Mouse (Mus musculus) hindbrain, embryonic 10.5 days (tissue): ENCODE results near the gene Ppp4c. TPM values are rescaled to one million over a fixed set of nuclear protein-coding genes. Genes with fewer than 3 reads are reported as not detected.

Experiments used
- DNase-seq: peaks from one replicate; pipeline ENCODE4 v3.0.0-alpha.2; 2017; ENCODE audit warnings: low spot score
- H3K27ac ChIP-seq: fragments of 300-500 bp; sonication (generic); 2 replicates; pipeline ENCODE4 v1.5.1; 2016; ENCODE audit warnings: mild to moderate bottlenecking, moderate library complexity
- H3K27me3 ChIP-seq: fragments of 300-500 bp; sonication (generic); 2 replicates; pipeline ENCODE4 v1.6.1; 2016; ENCODE audit warnings: mild to moderate bottlenecking; ENCODE audit not compliant: poor library complexity, insufficient read depth, severe bottlenecking
- H3K36me3 ChIP-seq: fragments of 300-500 bp; sonication (generic); 2 replicates; pipeline ENCODE4 v1.6.1; 2016; ENCODE audit warnings: mild to moderate bottlenecking, moderate library complexity
- H3K4me1 ChIP-seq: fragments of 300-500 bp; sonication (generic); replicated peaks from 2 replicates; pipeline ENCODE4 v1.6.1; 2016; ENCODE audit warnings: mild to moderate bottlenecking
- H3K4me3 ChIP-seq: fragments of 300-500 bp; sonication (generic); 2 replicates; pipeline ENCODE4 v1.5.1; 2016; ENCODE audit warnings: mild to moderate bottlenecking, moderate library complexity
- H3K9me3 ChIP-seq: fragments of 300-500 bp; sonication (generic); 2 replicates; pipeline ENCODE4 v1.6.1; 2016; ENCODE audit warnings: mild to moderate bottlenecking, moderate library complexity
- WGBS: fragments of 180-500 bp; shearing (Covaris S2); methylation state at CpG from one replicate; pipeline ENCODE4 v1.1.7; 2016; 5-methylcytosine and 5-hydroxymethylcytosine counted together
- polyA plus RNA-seq: library from polyadenylated mRNA; unstranded; fragments of >200 nt; fragmentation: Nextera tagmentation; extraction: Ambion mirVana; gene quantifications from 2 replicates; pipeline ENCODE4 v1.2.1, GENCODE M21; 2016

The Ppp4c gene
- polyA plus RNA-seq, 1 experiment from 2014 or later = 411 TPM

GRCm38 (mm10) chr7:126759050-126759671, 33.1 kb downstream of the Ppp4c start, which contains the start of gene Mapk3:
Gene Mapk3 (plus strand): TSS chr7:126759601.
- peaks cover 51% of the 10 kb centered on the region for H3K4me1 ChIP-seq

GRCm38 (mm10) chr7:126758539-126758938, 33.8 kb downstream of the Ppp4c start:
- Histone ChIP-seq H3K9me3 (no peaks in the 10 kb centered on the region), H3K27me3 (no peaks in the 10 kb centered on the region), H3K4me1 (peaks cover 51% of the 10 kb centered on the region), H3K4me3 (0 out of 2 replicates have a peak overlapping the region, but pooled peaks have one; percentile 67), H3K27ac (peak overlapping the region; percentile 95; the same call in 1 of the 2 replicates), H3K36me3 (peaks cover 24% of the 10 kb centered on the region)
- DNase-seq = no peak
- WGBS = 64% methylated on average over 7 of the region's 7 CpGs

More at GRCm38 (mm10) chr7:126759050-126759671, 33.1 kb downstream of the Ppp4c start, which contains the start of gene Mapk3:
- H3K27ac ChIP-seq = peak within 1 kb of the TSS; percentile 95
- H3K36me3 ChIP-seq = peaks cover 30% of the 10 kb centered on the region
- peak within 1 kb of the TSS; percentile 67 for H3K4me3 ChIP-seq
- DNase-seq = peak; percentile 91
- no peaks in the 10 kb centered on the region for H3K27me3 ChIP-seq
- no peaks in the 10 kb centered on the region for H3K9me3 ChIP-seq
- 3% methylated on average over 19 of the region's 38 CpGs for WGBS

- H3K27ac ChIP-seq = peak overlapping the region; percentile 79
- H3K9me3 ChIP-seq = no peaks in the 10 kb centered on the region
- 1% methylated on average over 9 of the region's 9 CpGs for WGBS
- no peaks in the 10 kb centered on the region for H3K27me3 ChIP-seq
- peaks cover 18% of the 10 kb centered on the region for H3K4me1 ChIP-seq
- peak overlapping the region; percentile 30 for H3K4me3 ChIP-seq
- peak; percentile 83 for DNase-seq
- H3K36me3 ChIP-seq = no peaks in the 10 kb centered on the region
Observed at GRCm38 (mm10) chr7:126754866-126755265, 37.4 kb downstream of the Ppp4c start.

- peaks cover 10% of the 10 kb centered on the region; the same call in 1 of the 2 replicates for H3K4me1 ChIP-seq
- H3K27ac ChIP-seq = no peak overlapping the region
- no peaks in the 10 kb centered on the region for H3K9me3 ChIP-seq
- no peaks in the 10 kb centered on the region for H3K36me3 ChIP-seq
- no peaks in the 10 kb centered on the region for H3K27me3 ChIP-seq
- 96% methylated on average over 17 of the region's 17 CpGs for WGBS
- DNase-seq = no peak
- H3K4me3 ChIP-seq = no peak overlapping the region
Observed at GRCm38 (mm10) chr7:126749582-126750343, 42.5 kb downstream of the Ppp4c start.

GRCm38 (mm10) chr7:126748824-126749223, 43.5 kb downstream of the Ppp4c start:
- peaks cover 6% of the 10 kb centered on the region; the same call in 1 of the 2 replicates for H3K4me1 ChIP-seq
- H3K27ac ChIP-seq = no peak overlapping the region
- WGBS = 78% methylated on average over 7 of the region's 7 CpGs
- no peak overlapping the region for H3K4me3 ChIP-seq
- H3K9me3 ChIP-seq = no peaks in the 10 kb centered on the region
- H3K36me3 ChIP-seq = no peaks in the 10 kb centered on the region
- no peaks in the 10 kb centered on the region for H3K27me3 ChIP-seq
- DNase-seq = no peak

- no peak overlapping the region for H3K4me3 ChIP-seq
- no peaks in the 10 kb centered on the region for H3K36me3 ChIP-seq
- H3K27me3 ChIP-seq = no peaks in the 10 kb centered on the region
- WGBS = 40% methylated on average over 6 of the region's 6 CpGs
- no peaks in the 10 kb centered on the region for H3K9me3 ChIP-seq
- H3K27ac ChIP-seq = no peak overlapping the region
- H3K4me1 ChIP-seq = peaks cover 6% of the 10 kb centered on the region; the same call in 1 of the 2 replicates
- no peak for DNase-seq
Observed at GRCm38 (mm10) chr7:126746798-126747197, 45.5 kb downstream of the Ppp4c start.

GRCm38 (mm10) chr7:126746066-126746465, 46.2 kb downstream of the Ppp4c start:
- H3K27ac ChIP-seq = no peak overlapping the region; the same call in 1 of the 2 replicates
- no peak for DNase-seq
- WGBS = 91% methylated on average over 12 of the region's 12 CpGs
- no peaks in the 10 kb centered on the region for H3K36me3 ChIP-seq
- H3K27me3 ChIP-seq = no peaks in the 10 kb centered on the region
- no peaks in the 10 kb centered on the region for H3K9me3 ChIP-seq
- H3K4me1 ChIP-seq = peaks cover 6% of the 10 kb centered on the region; the same call in 1 of the 2 replicates
- H3K4me3 ChIP-seq = no peak overlapping the region

GRCm38 (mm10) chr7:126741964-126742482, 50.3 kb downstream of the Ppp4c start:
- 92% methylated on average over 13 of the region's 13 CpGs for WGBS
- H3K27ac ChIP-seq = no peak overlapping the region
- no peaks in the 10 kb centered on the region for H3K9me3 ChIP-seq
- no peak for DNase-seq
- H3K4me3 ChIP-seq = no peak overlapping the region
- no peaks in the 10 kb centered on the region for H3K27me3 ChIP-seq
- no peaks in the 10 kb centered on the region for H3K36me3 ChIP-seq
- H3K4me1 ChIP-seq = peaks cover 12% of the 10 kb centered on the region; the same call in 1 of the 2 replicates

GRCm38 (mm10) chr7:126741452-126741851, 50.8 kb downstream of the Ppp4c start:
- no peak for DNase-seq
- Histone ChIP-seq H3K9me3 (no peaks in the 10 kb centered on the region), H3K36me3 (no peaks in the 10 kb centered on the region), H3K27ac (no peak overlapping the region), H3K27me3 (no peaks in the 10 kb centered on the region), H3K4me1 (peaks cover 7% of the 10 kb centered on the region; the same call in 1 of the 2 replicates), H3K4me3 (no peak overlapping the region)
- WGBS = 87% methylated on average over 5 of the region's 5 CpGs

- DNase-seq = no peak
- WGBS = 78% methylated on average over 5 of the region's 5 CpGs
- H3K4me3 ChIP-seq = no peak overlapping the region
- no peaks in the 10 kb centered on the region for H3K36me3 ChIP-seq
- H3K27ac ChIP-seq = no peak overlapping the region
- no peaks in the 10 kb centered on the region for H3K27me3 ChIP-seq
- peaks cover 7% of the 10 kb centered on the region; the same call in 1 of the 2 replicates for H3K4me1 ChIP-seq
- H3K9me3 ChIP-seq = no peaks in the 10 kb centered on the region
Observed at GRCm38 (mm10) chr7:126740977-126741376, 51.3 kb downstream of the Ppp4c start.

- H3K27ac ChIP-seq = peak overlapping the region; percentile 29; the same call in 1 of the 2 replicates
- no peak overlapping the region for H3K4me3 ChIP-seq
- H3K36me3 ChIP-seq = no peaks in the 10 kb centered on the region
- WGBS = 80% methylated on average over 13 of the region's 13 CpGs
- H3K4me1 ChIP-seq = peaks cover 7% of the 10 kb centered on the region; the same call in 1 of the 2 replicates
- no peaks in the 10 kb centered on the region for H3K9me3 ChIP-seq
- H3K27me3 ChIP-seq = no peaks in the 10 kb centered on the region
- no peak for DNase-seq
Observed at GRCm38 (mm10) chr7:126740132-126740735, 52.1 kb downstream of the Ppp4c start.

GRCm38 (mm10) chr7:126739551-126739950, 52.7 kb downstream of the Ppp4c start:
- DNase-seq = no peak
- Histone ChIP-seq H3K4me3 (no peak overlapping the region), H3K9me3 (no peaks in the 10 kb centered on the region), H3K27me3 (no peaks in the 10 kb centered on the region), H3K27ac (peak overlapping the region; percentile 29; the same call in 1 of the 2 replicates), H3K4me1 (peaks cover 7% of the 10 kb centered on the region; the same call in 1 of the 2 replicates), H3K36me3 (no peaks in the 10 kb centered on the region)
- 80% methylated on average over 17 of the region's 17 CpGs for WGBS
